Mouse (Mus musculus): ENCODE measurements at regions not wholly inside any gene's neighbourhood (a gene's known extent, or its start where the extent isn't known, plus 50 kb on each side); places are given as distances from the start of the nearest gene placed in this dataset.

DNA sequence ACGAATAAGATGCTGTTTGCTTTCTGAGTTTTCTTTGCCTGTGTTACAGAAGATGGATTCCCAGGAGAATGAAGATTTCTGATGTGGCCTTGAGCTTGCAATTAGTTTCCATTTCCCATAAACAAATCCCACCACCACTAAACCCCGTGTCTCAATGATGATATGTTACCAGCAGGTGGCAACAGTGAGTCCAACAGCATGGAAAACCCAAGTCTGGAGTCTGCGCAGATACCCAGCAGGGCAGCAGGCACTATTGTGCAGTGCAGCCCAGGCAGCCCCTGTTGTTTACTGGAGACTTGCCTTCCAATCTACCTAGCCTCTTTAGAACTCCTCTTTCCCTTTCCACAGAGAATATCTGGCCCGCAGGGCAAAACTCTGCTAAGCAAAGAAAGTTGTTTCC lies 62.7 kb downstream of the Bmp2 start:
- no peak overlapping the region for H3K9ac ChIP-seq
- H3K27ac ChIP-seq = no peak overlapping the region
- 37% methylated on average over 4 of the region's 4 CpGs for WGBS
- H3K4me1 ChIP-seq = no peaks in the 10 kb centered on the region
- no peaks in the 10 kb centered on the region for H3K27me3 ChIP-seq (replicated peaks)
- no peak overlapping the region for H3K4me3 ChIP-seq
- H3K36me3 ChIP-seq = no peaks in the 10 kb centered on the region
- H3K4me2 ChIP-seq (replicated peaks) = no peak overlapping the region
- no peaks in the 10 kb centered on the region for H3K9me3 ChIP-seq
- peak; percentile 76 for ATAC-seq (ENCODE audit: low FRiP score, low read depth)

DNA sequence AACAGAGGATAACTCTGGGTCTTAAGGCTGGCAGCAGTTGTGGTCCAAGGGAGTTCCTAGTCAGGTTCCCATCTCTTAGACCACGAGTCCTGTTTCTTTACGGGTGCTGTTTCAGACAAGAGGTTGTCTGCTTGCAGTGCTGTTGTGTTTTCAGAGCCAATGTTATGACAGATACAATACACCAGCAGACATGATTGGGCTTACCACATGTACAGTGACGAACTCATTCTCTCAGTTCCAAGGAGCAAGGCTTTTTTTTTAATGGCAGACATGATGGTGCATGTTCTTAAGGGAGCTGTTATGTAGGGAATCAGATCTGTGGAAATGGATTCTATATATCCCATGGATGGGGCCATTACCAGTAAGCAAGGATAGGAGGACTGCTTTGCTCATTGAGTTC lies 63.3 kb downstream of the Bmp2 start:
- H3K9ac ChIP-seq = no peak overlapping the region
- no peak for ATAC-seq (ENCODE audit: low FRiP score, low read depth)
- WGBS = 82% methylated on average over 3 of the region's 3 CpGs

DNA sequence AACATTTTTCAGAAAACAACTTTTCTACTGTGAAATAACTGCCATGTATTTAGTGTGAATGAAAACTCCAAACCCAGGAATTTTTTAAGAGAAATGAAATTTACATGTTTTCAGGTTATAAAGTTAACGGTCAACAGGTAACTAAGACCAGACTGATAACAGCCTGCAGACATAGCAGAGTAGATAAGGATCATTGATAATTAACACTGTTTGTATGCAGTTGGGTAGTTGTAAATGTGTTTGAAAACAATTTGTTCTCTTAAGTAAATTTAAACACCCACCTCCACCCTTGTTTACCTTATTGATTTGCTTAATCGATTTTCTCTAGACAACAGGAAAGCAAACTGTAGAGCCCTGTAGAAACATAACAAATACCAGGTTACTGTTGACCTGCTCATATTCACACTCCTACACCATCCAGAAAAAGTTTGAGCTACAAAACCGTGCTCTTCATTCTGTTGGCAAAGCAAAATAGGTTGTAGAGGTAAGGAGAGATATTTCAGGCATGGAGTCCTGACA lies 65.4 kb downstream of the Bmp2 start:
- no peak overlapping the region for H3K9ac ChIP-seq
- no peak for ATAC-seq (ENCODE audit: low FRiP score, low read depth)
- H3K4me2 ChIP-seq (replicated peaks) = no peak overlapping the region
- no peaks in the 10 kb centered on the region for H3K36me3 ChIP-seq
- H3K27ac ChIP-seq = no peak overlapping the region
- H3K27me3 ChIP-seq (replicated peaks) = no peaks in the 10 kb centered on the region
- WGBS = 84% methylated on average over 3 of the region's 3 CpGs
- H3K9me3 ChIP-seq = no peaks in the 10 kb centered on the region
- no peaks in the 10 kb centered on the region for H3K4me1 ChIP-seq
- H3K4me3 ChIP-seq = no peak overlapping the region

More for the DNA sequence above, 63.3 kb downstream of the Bmp2 start:
- H3K36me3 ChIP-seq = no peaks in the 10 kb centered on the region
- no peaks in the 10 kb centered on the region for H3K9me3 ChIP-seq
- H3K4me1 ChIP-seq = no peaks in the 10 kb centered on the region
- no peaks in the 10 kb centered on the region for H3K27me3 ChIP-seq (replicated peaks)
- no peak overlapping the region for H3K27ac ChIP-seq
- H3K4me2 ChIP-seq (replicated peaks) = no peak overlapping the region
- no peak overlapping the region for H3K4me3 ChIP-seq

DNA sequence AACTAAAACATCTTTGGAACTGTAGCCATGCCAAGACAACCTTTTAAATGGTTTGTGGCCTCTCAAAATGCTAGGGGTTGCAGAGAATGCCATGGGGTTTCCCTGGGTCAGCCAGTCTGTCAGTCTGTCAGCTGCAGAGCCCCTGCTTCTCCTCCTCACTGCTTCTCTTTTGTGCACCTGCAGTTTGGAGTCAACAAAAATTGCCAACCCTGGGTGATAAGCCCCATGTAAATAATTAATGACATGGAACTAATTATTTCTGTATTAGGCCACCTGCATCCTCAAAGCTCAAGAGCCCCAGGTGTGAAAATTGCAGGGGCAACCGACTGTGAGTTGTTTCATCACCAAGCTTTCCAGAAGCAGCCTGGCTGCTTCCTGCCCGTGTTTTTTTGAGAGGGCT lies 70.6 kb downstream of the Bmp2 start:
- H3K27ac ChIP-seq = no peak overlapping the region
- H3K36me3 ChIP-seq = no peaks in the 10 kb centered on the region
- H3K9ac ChIP-seq = no peak overlapping the region
- no peaks in the 10 kb centered on the region for H3K4me1 ChIP-seq
- H3K27me3 ChIP-seq (replicated peaks) = no peaks in the 10 kb centered on the region
- H3K4me3 ChIP-seq = no peak overlapping the region
- H3K9me3 ChIP-seq = no peaks in the 10 kb centered on the region
- no peak overlapping the region for H3K4me2 ChIP-seq (replicated peaks)
- ATAC-seq (ENCODE audit: low FRiP score, low read depth) = no peak
- WGBS = 23% methylated on average over 2 of the region's 2 CpGs

DNA sequence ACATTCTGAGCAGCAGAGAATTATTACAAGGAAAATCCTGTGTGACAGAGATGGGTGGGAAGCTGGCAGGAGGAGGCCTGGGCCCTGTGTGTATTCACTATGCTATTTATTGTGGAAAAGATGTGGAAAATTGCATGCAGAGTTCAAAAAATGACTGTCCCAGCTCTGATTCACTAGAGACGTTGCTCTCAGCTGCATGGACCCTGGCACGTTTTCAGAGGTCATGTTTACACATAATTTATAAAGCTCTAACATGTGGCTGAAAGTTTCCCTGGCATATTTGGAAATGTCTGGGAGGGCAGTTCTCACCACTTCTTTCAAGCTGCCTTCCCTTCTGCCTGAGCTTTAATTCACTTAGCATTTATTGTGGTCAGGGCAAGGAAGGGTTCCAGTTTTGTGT lies 73.6 kb downstream of the Bmp2 start:
- H3K27me3 ChIP-seq (replicated peaks) = no peaks in the 10 kb centered on the region
- ATAC-seq (ENCODE audit: low FRiP score, low read depth) = no peak
- no peaks in the 10 kb centered on the region for H3K36me3 ChIP-seq
- no peak overlapping the region for H3K4me3 ChIP-seq
- no peak overlapping the region for H3K4me2 ChIP-seq (replicated peaks)
- H3K4me1 ChIP-seq = no peaks in the 10 kb centered on the region
- no peaks in the 10 kb centered on the region for H3K9me3 ChIP-seq
- no peak overlapping the region for H3K27ac ChIP-seq
- 67% methylated on average over 2 of the region's 2 CpGs for WGBS
- no peak overlapping the region for H3K9ac ChIP-seq

DNA sequence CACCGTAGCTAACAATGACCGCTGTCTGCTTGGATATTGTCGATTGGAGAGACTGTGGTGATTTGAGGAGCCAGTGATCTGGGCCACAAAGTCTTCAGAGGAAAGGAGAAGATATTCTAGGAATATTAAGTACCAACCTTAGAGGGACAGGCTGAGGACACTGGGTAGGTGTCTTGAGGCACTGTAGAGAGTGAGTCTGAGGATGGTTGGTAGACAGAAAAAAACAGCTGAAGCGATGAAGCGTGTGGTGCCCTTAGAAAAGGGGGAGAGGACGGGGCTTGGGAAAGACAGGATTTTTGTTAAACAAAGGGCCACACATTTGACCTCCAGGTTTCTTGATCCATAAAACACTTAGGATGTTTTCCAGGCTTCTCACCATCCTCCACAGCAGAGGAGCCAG lies 76.9 kb downstream of the Bmp2 start:
- Histone ChIP-seq H3K9ac (no peak overlapping the region), H3K4me3 (no peak overlapping the region), H3K4me1 (no peaks in the 10 kb centered on the region), H3K9me3 (no peaks in the 10 kb centered on the region), H3K36me3 (no peaks in the 10 kb centered on the region), H3K27ac (no peak overlapping the region), H3K4me2 (replicated peaks) (no peak overlapping the region), H3K27me3 (replicated peaks) (no peaks in the 10 kb centered on the region)
- no peak for ATAC-seq (ENCODE audit: low FRiP score, low read depth)
- 78% methylated on average over 6 of the region's 6 CpGs for WGBS

DNA sequence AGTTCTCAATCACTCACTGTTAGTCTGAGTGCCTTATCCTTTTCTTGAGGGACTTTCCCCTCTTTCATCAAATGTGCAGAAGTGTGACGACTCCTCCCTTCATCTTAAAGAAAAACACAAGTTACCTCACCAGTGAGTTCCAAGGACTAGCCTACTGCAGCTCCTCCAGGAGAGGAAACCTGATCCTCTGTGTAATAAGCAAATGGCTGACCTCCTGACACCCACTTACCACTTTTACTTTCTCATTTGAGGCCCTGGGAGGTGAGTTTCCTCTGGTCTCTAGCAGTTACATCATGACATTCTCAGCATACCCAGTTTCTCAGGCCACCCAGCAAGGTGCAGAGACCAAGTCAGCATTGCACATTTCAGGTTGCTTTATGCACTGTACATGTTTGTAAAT lies 83.5 kb downstream of the Bmp2 start:
- Histone ChIP-seq H3K27ac (no peak overlapping the region), H3K36me3 (no peaks in the 10 kb centered on the region), H3K4me2 (replicated peaks) (no peak overlapping the region), H3K9me3 (no peaks in the 10 kb centered on the region), H3K4me1 (no peaks in the 10 kb centered on the region), H3K27me3 (replicated peaks) (no peaks in the 10 kb centered on the region), H3K4me3 (no peak overlapping the region), H3K9ac (no peak overlapping the region)
- no peak for ATAC-seq (ENCODE audit: low FRiP score, low read depth)
- WGBS = 41% methylated on average over 1 of the region's 1 CpGs

DNA sequence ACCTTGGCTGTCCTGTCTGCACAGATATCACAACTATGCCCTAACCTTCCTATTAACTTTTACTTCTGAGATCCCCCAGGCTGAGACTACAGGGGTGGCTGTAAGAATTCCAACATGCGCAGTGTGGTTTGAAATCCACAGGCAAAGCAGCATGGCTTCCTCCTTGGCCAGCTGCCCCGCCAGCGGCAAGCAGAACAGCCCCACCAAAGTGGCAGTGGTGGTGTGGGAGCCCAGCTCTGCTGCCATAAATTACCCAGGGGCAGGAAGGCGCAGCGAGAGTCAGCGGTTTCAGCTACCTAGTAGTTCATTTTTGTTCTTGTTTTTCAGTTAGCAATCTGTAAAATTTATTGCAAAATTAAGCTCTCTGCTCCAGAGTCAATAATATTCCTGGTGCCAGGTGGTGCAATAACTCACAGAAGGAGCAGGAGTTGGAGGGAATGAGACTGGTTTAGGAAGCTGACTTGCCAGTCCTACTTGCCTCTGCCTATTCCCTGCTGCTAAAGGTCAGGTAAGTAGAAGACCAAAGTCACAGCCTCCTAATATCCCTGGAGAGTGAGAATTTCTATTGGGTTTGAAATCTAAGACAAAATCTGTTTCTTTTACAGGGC lies 98.0 kb downstream of the Bmp2 start:
- Histone ChIP-seq H3K9me3 (no peaks in the 10 kb centered on the region), H3K27me3 (replicated peaks) (no peaks in the 10 kb centered on the region), H3K36me3 (no peaks in the 10 kb centered on the region), H3K4me3 (no peak overlapping the region), H3K27ac (no peak overlapping the region), H3K9ac (no peak overlapping the region), H3K4me2 (replicated peaks) (no peak overlapping the region), H3K4me1 (no peaks in the 10 kb centered on the region)
- ATAC-seq (ENCODE audit: low FRiP score, low read depth) = no peak
- 66% methylated on average over 6 of the region's 6 CpGs for WGBS

DNA sequence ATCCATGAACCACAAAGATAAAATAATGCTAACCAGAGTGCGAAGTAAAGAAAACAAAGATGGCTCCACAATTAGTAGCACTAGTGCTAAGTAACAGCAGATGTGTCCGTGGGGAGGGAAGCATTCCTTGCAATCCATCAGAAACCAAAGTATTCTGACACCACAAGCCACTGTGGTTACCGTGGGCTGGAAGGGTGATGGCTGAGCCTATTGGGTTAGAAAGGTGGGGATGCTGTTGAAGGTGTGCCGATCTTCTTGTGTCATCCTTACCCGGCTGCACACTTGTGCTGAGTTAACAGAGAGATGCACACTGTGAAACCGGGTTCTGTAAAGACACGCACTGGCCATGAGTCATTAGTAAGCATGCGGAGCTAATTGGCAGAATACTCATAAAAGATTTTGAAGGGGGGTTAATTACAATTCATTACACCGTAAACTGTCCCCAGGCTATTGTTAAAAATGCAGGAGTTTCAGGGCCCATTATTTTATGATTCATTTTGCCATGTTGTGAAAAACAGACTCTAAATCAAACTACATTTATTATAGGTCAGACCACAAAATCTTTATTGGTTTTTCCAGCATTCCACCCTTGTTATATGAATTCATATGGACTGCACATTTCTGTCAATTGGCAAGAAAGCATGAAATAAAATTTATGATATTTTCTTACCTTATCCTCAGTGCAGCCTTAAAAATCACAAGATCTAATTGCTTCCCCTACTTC lies 114.5 kb downstream of the Bmp2 start:
- Histone ChIP-seq H3K27ac (no peak overlapping the region), H3K4me2 (replicated peaks) (no peak overlapping the region), H3K4me3 (no peak overlapping the region), H3K27me3 (replicated peaks) (no peaks in the 10 kb centered on the region), H3K4me1 (no peaks in the 10 kb centered on the region), H3K9me3 (no peaks in the 10 kb centered on the region), H3K9ac (no peak overlapping the region), H3K36me3 (no peaks in the 10 kb centered on the region)
- 64% methylated on average over 9 of the region's 9 CpGs for WGBS
- ATAC-seq (ENCODE audit: low FRiP score, low read depth) = no peak

DNA sequence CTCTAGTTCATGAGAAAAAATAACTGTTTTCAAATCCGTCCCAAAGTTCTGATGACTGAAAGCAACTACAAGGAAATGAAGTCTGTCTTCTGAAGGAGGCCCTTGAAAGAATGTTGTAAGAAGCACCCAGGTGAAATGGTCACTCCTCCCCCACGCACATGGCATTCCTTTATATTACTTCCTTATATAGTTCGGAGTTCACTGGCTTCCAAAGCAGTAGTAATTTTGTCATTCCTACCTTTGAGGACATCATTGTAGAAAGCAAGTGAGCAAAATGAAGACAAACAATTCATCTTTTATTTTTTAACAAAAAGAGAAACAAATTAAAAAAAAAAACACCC lies 115.1 kb downstream of the Bmp2 start:
- 76% methylated on average over 3 of the region's 3 CpGs for WGBS
- no peak overlapping the region for H3K4me3 ChIP-seq
- H3K27ac ChIP-seq = no peak overlapping the region
- no peaks in the 10 kb centered on the region for H3K36me3 ChIP-seq
- no peak overlapping the region for H3K4me2 ChIP-seq (replicated peaks)
- ATAC-seq (ENCODE audit: low FRiP score, low read depth) = no peak
- no peak overlapping the region for H3K9ac ChIP-seq
- no peaks in the 10 kb centered on the region for H3K4me1 ChIP-seq
- no peaks in the 10 kb centered on the region for H3K27me3 ChIP-seq (replicated peaks)
- no peaks in the 10 kb centered on the region for H3K9me3 ChIP-seq

DNA sequence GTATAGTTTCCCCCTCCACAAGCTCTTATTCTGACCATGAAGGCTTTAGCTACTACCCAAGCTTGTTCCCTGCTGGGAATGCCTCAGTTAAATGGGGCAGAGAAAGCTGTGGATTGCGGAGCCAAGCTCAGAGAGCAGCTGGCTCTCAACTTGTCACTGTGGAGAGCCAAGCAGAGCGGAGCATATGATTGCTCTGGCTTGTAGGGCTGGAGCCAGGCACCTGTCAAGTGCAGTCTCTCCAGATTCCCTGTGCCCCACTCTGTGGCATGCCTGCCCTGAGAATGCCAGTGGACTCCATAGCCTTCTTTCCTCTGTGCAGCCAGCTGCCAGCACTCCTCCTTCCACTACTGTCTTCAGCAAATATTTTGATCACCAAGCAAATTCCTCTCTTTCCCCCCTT lies 117.9 kb downstream of the Bmp2 start:
- no peaks in the 10 kb centered on the region for H3K36me3 ChIP-seq
- WGBS = 61% methylated on average over 2 of the region's 2 CpGs
- no peak for ATAC-seq (ENCODE audit: low FRiP score, low read depth)

DNA sequence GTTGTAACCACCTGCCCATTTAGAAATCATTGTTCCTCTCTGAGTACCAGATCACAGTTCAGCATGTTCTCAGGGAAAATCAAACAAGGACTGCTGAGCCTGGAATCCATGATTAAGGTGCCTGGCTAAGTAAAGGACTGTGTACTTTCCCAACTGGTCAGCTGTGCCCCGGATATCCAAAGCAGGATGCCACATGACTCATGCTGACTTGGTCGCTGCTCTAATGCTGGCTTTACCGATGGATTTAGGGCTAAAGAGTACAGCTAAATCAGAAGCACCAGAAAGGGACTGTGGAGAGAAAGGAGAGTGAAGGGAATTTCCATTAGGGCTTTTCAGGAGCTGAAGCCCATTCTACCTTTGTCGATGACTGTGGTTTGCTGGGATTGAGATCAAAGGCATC lies 119.6 kb downstream of the Bmp2 start:
- H3K9me3 ChIP-seq = no peaks in the 10 kb centered on the region
- no peak overlapping the region for H3K4me2 ChIP-seq (replicated peaks)
- H3K4me1 ChIP-seq = no peaks in the 10 kb centered on the region
- no peak overlapping the region for H3K27ac ChIP-seq
- no peaks in the 10 kb centered on the region for H3K36me3 ChIP-seq
- H3K27me3 ChIP-seq (replicated peaks) = no peaks in the 10 kb centered on the region
- no peak overlapping the region for H3K9ac ChIP-seq
- ATAC-seq (ENCODE audit: low FRiP score, low read depth) = no peak
- WGBS = 79% methylated on average over 4 of the region's 4 CpGs
- H3K4me3 ChIP-seq = no peak overlapping the region

More for the DNA sequence above, 117.9 kb downstream of the Bmp2 start:
- no peaks in the 10 kb centered on the region for H3K9me3 ChIP-seq
- no peak overlapping the region for H3K4me2 ChIP-seq (replicated peaks)
- no peaks in the 10 kb centered on the region for H3K4me1 ChIP-seq
- H3K9ac ChIP-seq = no peak overlapping the region
- no peak overlapping the region for H3K27ac ChIP-seq
- H3K4me3 ChIP-seq = no peak overlapping the region
- no peaks in the 10 kb centered on the region for H3K27me3 ChIP-seq (replicated peaks)

DNA sequence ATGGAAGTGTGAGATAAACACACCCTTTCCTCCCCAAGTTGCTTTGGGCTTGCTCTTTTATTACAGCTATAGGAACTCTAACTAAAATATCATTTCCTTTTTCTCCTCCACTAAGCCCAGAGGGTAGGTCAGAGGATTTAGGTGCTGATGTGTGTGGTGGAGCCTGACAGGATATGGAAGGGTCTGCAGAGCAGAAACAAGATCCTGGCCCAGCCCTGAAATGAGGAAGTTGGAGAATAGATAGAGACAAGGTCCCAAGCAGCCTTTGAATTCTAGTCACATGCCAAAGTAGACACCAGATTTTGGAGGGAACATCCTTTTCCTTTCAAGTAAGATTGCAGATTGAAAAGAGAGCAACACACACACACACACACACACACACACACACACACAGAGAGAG lies 132.4 kb downstream of the Bmp2 start:
- ATAC-seq (ENCODE audit: low FRiP score, low read depth) = no peak
- Histone ChIP-seq H3K27me3 (replicated peaks) (no peaks in the 10 kb centered on the region), H3K4me3 (no peak overlapping the region), H3K4me2 (replicated peaks) (no peak overlapping the region), H3K4me1 (no peaks in the 10 kb centered on the region), H3K9me3 (no peaks in the 10 kb centered on the region), H3K27ac (no peak overlapping the region), H3K9ac (no peak overlapping the region), H3K36me3 (no peaks in the 10 kb centered on the region)
